Mouse (Mus musculus): ENCODE data around the gene Etv2. TPM values are rescaled to one million over a fixed set of nuclear protein-coding genes. Genes with fewer than 3 reads are reported as not detected.

The Etv2 gene
- polyA plus RNA-seq, 1 experiment from 2014 or later, result not detected

- Histone ChIP-seq H3K27ac (ENCODE audit: low read depth, low read length) (peak overlapping the region; percentile 92), H3K4me3 (ENCODE audit: low read depth, low read length) (peak overlapping the region; percentile 98), H3K9ac (ENCODE audit: low read length) (peak overlapping the region; percentile 97), H3K27me3 (replicated peaks; ENCODE audit: control insufficient read depth, insufficient read depth, low read length) (no peaks in the 10 kb centered on the region), H3K4me1 (ENCODE audit: control insufficient read depth, insufficient read depth, low read length) (peaks cover 7% of the 10 kb centered on the region), H3K36me3 (ENCODE audit: control insufficient read depth, insufficient read depth, low read length) (peaks cover 40% of the 10 kb centered on the region), H3K4me2 (ENCODE audit: low read length) (peak overlapping the region; percentile 95), H3K9me3 (replicated peaks; ENCODE audit: control insufficient read depth, low read length) (no peaks in the 10 kb centered on the region)
- ATAC-seq, result peak; percentile 48
- under 1% methylated on average over 63 of the region's 67 CpGs for WGBS
- peak; percentile 29 for DNase-seq (ENCODE audit: low spot score)
Measured at GRCm38 (mm10) chr7:30587842-30588667, 47.6 kb downstream of the Etv2 start.

GRCm38 (mm10) chr7:30586455-30587020, 49.1 kb downstream of the Etv2 start:
- DNase-seq (ENCODE audit: low spot score), result no peak
- WGBS, result 89% methylated on average over 28 of the region's 28 CpGs
- H3K27me3 ChIP-seq (replicated peaks; ENCODE audit: control insufficient read depth, insufficient read depth, low read length), result no peaks in the 10 kb centered on the region
- peak overlapping the region; percentile 95 for H3K4me2 ChIP-seq (ENCODE audit: low read length)
- H3K9ac ChIP-seq (ENCODE audit: low read length), result peak overlapping the region; percentile 97
- peaks cover 55% of the 10 kb centered on the region for H3K36me3 ChIP-seq (ENCODE audit: control insufficient read depth, insufficient read depth, low read length)
- no peak for ATAC-seq
- H3K4me3 ChIP-seq (ENCODE audit: low read depth, low read length), result no peak overlapping the region
- H3K27ac ChIP-seq (ENCODE audit: low read depth, low read length), result no peak overlapping the region
- peaks cover 7% of the 10 kb centered on the region for H3K4me1 ChIP-seq (ENCODE audit: control insufficient read depth, insufficient read depth, low read length)
- no peaks in the 10 kb centered on the region for H3K9me3 ChIP-seq (replicated peaks; ENCODE audit: control insufficient read depth, low read length)

- DNase-seq (ENCODE audit: low spot score) (no peak), ATAC-seq (no peak)
- H3K36me3 ChIP-seq (ENCODE audit: control insufficient read depth, insufficient read depth, low read length), result peaks cover 69% of the 10 kb centered on the region
- WGBS, result 96% methylated on average over 7 of the region's 7 CpGs
- H3K4me2 ChIP-seq (ENCODE audit: low read length), result no peak overlapping the region
- no peaks in the 10 kb centered on the region for H3K27me3 ChIP-seq (replicated peaks; ENCODE audit: control insufficient read depth, insufficient read depth, low read length)
- H3K9me3 ChIP-seq (replicated peaks; ENCODE audit: control insufficient read depth, low read length), result no peaks in the 10 kb centered on the region
- H3K4me3 ChIP-seq (ENCODE audit: low read depth, low read length), result no peak overlapping the region
- no peak overlapping the region for H3K27ac ChIP-seq (ENCODE audit: low read depth, low read length)
- H3K4me1 ChIP-seq (ENCODE audit: control insufficient read depth, insufficient read depth, low read length), result peaks cover 7% of the 10 kb centered on the region
- no peak overlapping the region for H3K9ac ChIP-seq (ENCODE audit: low read length)
Measured at GRCm38 (mm10) chr7:30585170-30585569, 50.5 kb downstream of the Etv2 start.

GRCm38 (mm10) chr7:30584339-30584738, 51.3 kb downstream of the Etv2 start:
- DNase-seq (ENCODE audit: low spot score) (no peak), ATAC-seq (no peak)
- no peak overlapping the region for H3K27ac ChIP-seq (ENCODE audit: low read depth, low read length)
- H3K27me3 ChIP-seq (replicated peaks; ENCODE audit: control insufficient read depth, insufficient read depth, low read length), result no peaks in the 10 kb centered on the region
- H3K4me3 ChIP-seq (ENCODE audit: low read depth, low read length), result no peak overlapping the region
- no peaks in the 10 kb centered on the region for H3K9me3 ChIP-seq (replicated peaks; ENCODE audit: control insufficient read depth, low read length)
- H3K4me1 ChIP-seq (ENCODE audit: control insufficient read depth, insufficient read depth, low read length), result peaks cover 7% of the 10 kb centered on the region
- H3K36me3 ChIP-seq (ENCODE audit: control insufficient read depth, insufficient read depth, low read length), result peaks cover 77% of the 10 kb centered on the region
- WGBS, result 96% methylated on average over 10 of the region's 10 CpGs
- no peak overlapping the region for H3K9ac ChIP-seq (ENCODE audit: low read length)
- no peak overlapping the region for H3K4me2 ChIP-seq (ENCODE audit: low read length)

Small RNAs within 50 kb of the gene (microRNA-seq; reads per million reads assigned to microRNA genes)
- not detected for gene Mir3569

Other genes starting within 250 kb of the Etv2 start
- gene Tyrobp, start 222.1 kb downstream of the Etv2 start, polyA plus RNA-seq (2014; fragmentation: Nextera tagmentation; extraction: Ambion mirVana), result 31.1 and 31.3 TPM in 2 replicates
- 0.61 TPM in 1 of 2 replicates, not detected in the other for gene Hcst, start 216.0 kb downstream of the Etv2 start, polyA plus RNA-seq (2014; fragmentation: Nextera tagmentation; extraction: Ambion mirVana)
- gene Nfkbid, start 214.1 kb downstream of the Etv2 start, polyA plus RNA-seq (2014; fragmentation: Nextera tagmentation; extraction: Ambion mirVana), result 1.2 and 1.4 TPM in 2 replicates
- 467 and 579 TPM in 2 replicates for gene Aplp1, start 190.3 kb downstream of the Etv2 start, polyA plus RNA-seq (2014; fragmentation: Nextera tagmentation; extraction: Ambion mirVana)
- gene Kirrel2, start 178.2 kb downstream of the Etv2 start, polyA plus RNA-seq (2014; fragmentation: Nextera tagmentation; extraction: Ambion mirVana), result 0.65 and 0.79 TPM in 2 replicates
- gene Nphs1, start 177.5 kb downstream of the Etv2 start, polyA plus RNA-seq (2014; fragmentation: Nextera tagmentation; extraction: Ambion mirVana), result 0.10 TPM in 1 of 2 replicates, not detected in the other
- gene Prodh2, start 142.2 kb downstream of the Etv2 start, polyA plus RNA-seq (2014; fragmentation: Nextera tagmentation; extraction: Ambion mirVana), result not detected in 2 replicates
- 63.5 and 98.4 TPM in 2 replicates for gene Arhgap33, start 100.8 kb downstream of the Etv2 start, polyA plus RNA-seq (2014; fragmentation: Nextera tagmentation; extraction: Ambion mirVana)
- gene Hspb6, start 83.7 kb downstream of the Etv2 start, polyA plus RNA-seq (2014; fragmentation: Nextera tagmentation; extraction: Ambion mirVana), result 8.6 and 10.1 TPM in 2 replicates
- gene Proser3, start 83.6 kb downstream of the Etv2 start, polyA plus RNA-seq (2014; fragmentation: Nextera tagmentation; extraction: Ambion mirVana), result 6.2 and 7.1 TPM in 2 replicates
- 47.6 and 59.0 TPM in 2 replicates for gene Lin37, start 76.0 kb downstream of the Etv2 start, polyA plus RNA-seq (2014; fragmentation: Nextera tagmentation; extraction: Ambion mirVana)
- gene U2af1l4, start 72.6 kb downstream of the Etv2 start, polyA plus RNA-seq (2014; fragmentation: Nextera tagmentation; extraction: Ambion mirVana), result 132 and 135 TPM in 2 replicates
- gene Gm49396, start 72.5 kb downstream of the Etv2 start, polyA plus RNA-seq (2014; fragmentation: Nextera tagmentation; extraction: Ambion mirVana), result 7.0 and 10.7 TPM in 2 replicates
- gene Psenen, start 72.2 kb downstream of the Etv2 start, polyA plus RNA-seq (2014; fragmentation: Nextera tagmentation; extraction: Ambion mirVana), result 121 and 143 TPM in 2 replicates
- gene Igflr1, start 70.4 kb downstream of the Etv2 start, polyA plus RNA-seq (2014; fragmentation: Nextera tagmentation; extraction: Ambion mirVana), result 1.7 and 6.4 TPM in 2 replicates
- 8.7 and 9.6 TPM in 2 replicates for gene Kmt2b, start 47.1 kb downstream of the Etv2 start, polyA plus RNA-seq (2014; fragmentation: Nextera tagmentation; extraction: Ambion mirVana)
- gene Zbtb32, start 36.9 kb downstream of the Etv2 start, polyA plus RNA-seq (2014; fragmentation: Nextera tagmentation; extraction: Ambion mirVana), result 0.12 and 0.34 TPM in 2 replicates
- 0.20 and 0.25 TPM in 2 replicates for gene Upk1a, start 23.0 kb downstream of the Etv2 start, polyA plus RNA-seq (2014; fragmentation: Nextera tagmentation; extraction: Ambion mirVana)
- gene Cox6b1, start 9.7 kb downstream of the Etv2 start, polyA plus RNA-seq (2014; fragmentation: Nextera tagmentation; extraction: Ambion mirVana), result 909 and 1,141 TPM in 2 replicates
- gene Rbm42, start 14.5 kb upstream of the Etv2 start, polyA plus RNA-seq (2014; fragmentation: Nextera tagmentation; extraction: Ambion mirVana), result 120 and 133 TPM in 2 replicates
- 32.9 and 35.8 TPM in 2 replicates for gene Haus5, start 29.1 kb upstream of the Etv2 start, polyA plus RNA-seq (2014; fragmentation: Nextera tagmentation; extraction: Ambion mirVana)
- gene Pmis2, start 35.8 kb upstream of the Etv2 start, polyA plus RNA-seq (2014; fragmentation: Nextera tagmentation; extraction: Ambion mirVana), result not detected in 2 replicates
- gene 2200002J24Rik, start 63.1 kb upstream of the Etv2 start, polyA plus RNA-seq (2014; fragmentation: Nextera tagmentation; extraction: Ambion mirVana), result not detected in 2 replicates
- gene Atp4a, start 76.4 kb upstream of the Etv2 start, polyA plus RNA-seq (2014; fragmentation: Nextera tagmentation; extraction: Ambion mirVana), result 0.84 and 1.2 TPM in 2 replicates
- gene Tmem147, start 93.7 kb upstream of the Etv2 start, polyA plus RNA-seq (2014; fragmentation: Nextera tagmentation; extraction: Ambion mirVana), result 228 and 286 TPM in 2 replicates
- 0.57 and 0.59 TPM in 2 replicates for gene Gapdhs, start 107.8 kb upstream of the Etv2 start, polyA plus RNA-seq (2014; fragmentation: Nextera tagmentation; extraction: Ambion mirVana)
- gene Sbsn, start 115.6 kb upstream of the Etv2 start, polyA plus RNA-seq (2014; fragmentation: Nextera tagmentation; extraction: Ambion mirVana), result 1.3 and 2.0 TPM in 2 replicates
- 0.74 and 0.88 TPM in 2 replicates for gene Dmkn, start 127.9 kb upstream of the Etv2 start, polyA plus RNA-seq (2014; fragmentation: Nextera tagmentation; extraction: Ambion mirVana)
- gene Krtdap, start 152.0 kb upstream of the Etv2 start, polyA plus RNA-seq (2014; fragmentation: Nextera tagmentation; extraction: Ambion mirVana), result 1.1 TPM in 1 of 2 replicates, not detected in the other
- gene Ffar2, start 187.9 kb upstream of the Etv2 start, polyA plus RNA-seq (2014; fragmentation: Nextera tagmentation; extraction: Ambion mirVana), result 0.11 and 0.46 TPM in 2 replicates
- not detected in 2 replicates for gene Ffar3, start 220.3 kb upstream of the Etv2 start, polyA plus RNA-seq (2014; fragmentation: Nextera tagmentation; extraction: Ambion mirVana)
- gene Ffar1, start 225.7 kb upstream of the Etv2 start, polyA plus RNA-seq (2014; fragmentation: Nextera tagmentation; extraction: Ambion mirVana), result not detected in 2 replicates
- gene Cd22, start 244.5 kb upstream of the Etv2 start, polyA plus RNA-seq (2014; fragmentation: Nextera tagmentation; extraction: Ambion mirVana), result not detected in 2 replicates